Mouse (Mus musculus) CD8-positive naive resting alpha-beta T cell, adult 2 months (primary cell): ENCODE measurements around the gene Bcr.
A peak's percentile ranks its signal among the peaks of the same experiment; 100 is the strongest.

ENCODE experiments used
- DNase-seq, 2 experiments: peaks; one replicate each; pipeline ENCODE4 v3.0.0; 2022; ENCODE audit warnings: low read depth in 2 of 2, low spot score in 2 of 2

Bcr gene

GRCm38 (mm10) chr10:75176494-75176893 is 116.1 kb downstream of the Bcr start:
- DNase-seq = no peak

DNA sequence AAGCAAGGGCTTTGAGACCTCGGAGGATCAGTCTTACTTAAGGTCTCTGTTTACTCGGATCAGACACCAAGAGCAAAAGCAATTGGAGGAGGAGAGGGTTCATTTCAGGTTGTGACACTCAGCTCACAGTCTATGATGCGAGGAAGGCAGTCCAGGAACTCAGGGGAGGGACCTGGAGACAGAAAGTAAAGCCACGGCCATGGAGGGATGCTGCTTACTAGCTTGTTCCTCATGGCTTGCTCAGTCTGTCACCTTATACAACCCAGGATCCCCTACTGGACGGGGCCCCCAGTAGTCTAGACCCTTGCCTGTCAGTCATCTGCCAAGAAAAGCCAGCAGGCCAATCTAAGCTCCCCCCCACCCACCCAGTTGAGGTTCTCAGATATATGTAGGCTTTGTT is 118.5 kb downstream of the Bcr start:
- no peak for DNase-seq

DNA sequence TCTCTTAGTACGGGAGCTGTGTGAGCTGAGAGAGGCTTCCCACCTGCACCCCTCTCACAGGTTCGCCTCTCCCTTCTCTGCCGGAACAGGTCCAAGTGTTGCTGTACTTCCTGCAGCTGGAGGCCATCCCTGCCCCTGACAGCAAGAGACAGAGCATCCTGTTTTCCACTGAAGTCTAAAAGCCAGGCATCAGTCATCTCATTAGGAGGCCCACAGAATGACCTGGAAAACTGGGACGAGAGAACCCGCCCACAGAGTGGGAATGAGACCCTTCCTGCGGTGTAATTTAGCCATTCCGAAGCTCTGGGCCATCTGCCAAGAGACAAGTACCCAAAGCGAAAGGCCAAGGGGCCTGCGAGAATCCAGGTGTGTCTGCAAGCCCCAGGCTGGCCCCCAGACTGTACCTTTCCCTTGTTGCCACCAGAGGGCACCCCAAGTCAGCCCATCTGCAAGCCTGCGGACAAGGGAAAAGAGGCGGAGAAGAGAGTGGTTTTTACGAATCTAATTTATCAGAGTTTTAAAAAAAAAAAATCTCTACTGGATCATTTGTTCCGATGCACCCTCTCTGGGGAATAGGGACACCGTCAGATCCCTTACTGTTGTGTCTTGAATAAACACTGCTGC is 121.9 kb downstream of the Bcr start:
- peak; percentile 60 to 64 for DNase-seq

- DNase-seq = no peak
Measured at GRCm38 (mm10) chr10:75184826-75185225, 124.4 kb downstream of the Bcr start.

DNA sequence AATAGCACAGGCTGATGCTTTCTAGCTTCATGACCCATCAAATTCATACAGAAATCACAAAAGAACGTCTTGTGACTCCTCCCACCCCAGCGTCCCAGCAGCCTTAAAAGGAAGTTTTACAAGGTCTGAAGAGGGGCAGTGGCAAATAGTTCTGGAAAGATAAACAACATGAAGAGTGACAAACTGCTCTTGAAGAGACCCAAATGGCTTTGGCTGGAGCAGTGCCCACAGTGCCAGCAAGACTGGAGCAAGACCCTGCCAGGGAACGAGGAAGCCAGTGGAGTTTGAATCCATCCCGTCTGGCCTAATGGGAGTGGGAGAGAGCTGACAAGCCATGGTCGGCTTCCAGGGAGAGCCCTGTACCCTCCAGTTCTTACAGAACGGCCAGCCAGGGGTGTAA is 126.2 kb downstream of the Bcr start:
- no peak for DNase-seq

DNA sequence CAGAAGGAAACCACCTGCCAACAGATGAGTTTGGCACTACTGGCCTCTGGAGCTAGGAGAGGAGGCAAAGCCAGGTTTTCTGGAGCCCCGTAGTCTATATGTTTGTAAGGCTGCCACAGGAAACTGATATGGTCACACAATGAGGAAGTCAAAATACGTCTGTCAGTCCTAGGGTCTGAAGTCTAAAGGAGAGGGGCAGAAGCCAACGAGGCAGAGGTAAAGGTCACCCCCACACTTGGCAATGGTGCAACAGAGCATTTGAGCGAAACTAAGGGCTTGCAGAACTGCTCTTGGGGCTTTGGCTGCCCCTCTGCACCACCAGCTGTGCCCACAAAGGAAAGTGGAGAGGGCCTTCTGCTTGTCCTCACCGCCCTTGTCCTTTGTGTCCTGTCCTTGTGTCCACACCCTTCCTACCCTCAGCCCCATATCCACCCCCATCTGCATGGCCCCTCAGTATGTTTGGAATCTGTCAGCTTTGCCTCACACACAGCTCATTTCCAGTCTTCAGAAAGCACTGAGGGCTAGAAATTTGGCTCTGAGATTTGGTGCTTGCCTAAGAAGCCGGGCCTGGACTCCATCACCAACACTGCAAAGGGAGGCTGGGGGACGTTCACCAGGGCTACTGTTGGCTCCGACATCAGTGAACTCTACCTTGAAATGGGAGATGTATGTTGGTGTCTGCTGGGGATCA is 127.1 kb downstream of the Bcr start:
- no peak for DNase-seq

- DNase-seq = no peak
Measured at GRCm38 (mm10) chr10:75191647-75192046, 131.3 kb downstream of the Bcr start.

DNA sequence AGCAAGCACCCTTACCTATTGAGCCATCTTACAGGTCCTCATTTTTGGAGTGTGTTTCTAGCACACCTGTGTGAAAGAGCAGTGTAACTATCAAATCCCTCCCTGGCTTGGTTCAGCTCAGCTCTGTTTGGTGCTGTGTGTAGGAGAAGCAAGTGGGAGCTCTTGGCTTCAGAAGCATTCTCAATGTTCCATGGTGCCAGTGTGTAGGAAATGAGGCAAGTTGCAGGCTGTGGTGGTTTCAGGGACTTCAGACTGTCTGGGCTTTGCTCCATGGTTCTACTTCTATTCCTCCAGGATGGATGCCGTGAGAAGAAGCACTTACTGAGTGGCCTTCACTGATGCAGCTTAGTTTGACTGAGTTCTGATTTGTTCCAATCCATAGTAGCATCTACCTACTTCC is 137.4 kb downstream of the Bcr start:
- no peak for DNase-seq

- DNase-seq = no peak
Measured at GRCm38 (mm10) chr10:75200733-75201132, 140.3 kb downstream of the Bcr start.

DNA sequence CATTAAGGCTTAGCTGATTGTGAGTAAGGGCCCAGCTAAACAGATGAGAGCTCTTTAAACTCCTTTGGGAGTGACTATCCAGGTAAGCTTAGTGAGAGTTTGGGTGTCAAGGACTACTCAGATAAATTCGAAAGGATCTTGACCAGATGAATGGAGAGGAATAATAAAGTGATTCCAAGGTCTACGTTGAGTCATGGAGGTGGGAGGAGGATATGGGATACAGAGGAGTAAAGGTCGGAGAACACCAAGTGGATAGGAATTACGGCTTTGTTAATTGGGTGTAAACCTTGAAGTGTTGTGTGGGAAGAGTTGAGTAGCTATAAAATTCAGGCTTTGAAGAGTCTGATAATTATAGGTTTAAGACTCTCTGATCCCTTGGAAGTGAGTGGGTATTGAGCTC is 145.8 kb downstream of the Bcr start:
- DNase-seq = no peak

DNA sequence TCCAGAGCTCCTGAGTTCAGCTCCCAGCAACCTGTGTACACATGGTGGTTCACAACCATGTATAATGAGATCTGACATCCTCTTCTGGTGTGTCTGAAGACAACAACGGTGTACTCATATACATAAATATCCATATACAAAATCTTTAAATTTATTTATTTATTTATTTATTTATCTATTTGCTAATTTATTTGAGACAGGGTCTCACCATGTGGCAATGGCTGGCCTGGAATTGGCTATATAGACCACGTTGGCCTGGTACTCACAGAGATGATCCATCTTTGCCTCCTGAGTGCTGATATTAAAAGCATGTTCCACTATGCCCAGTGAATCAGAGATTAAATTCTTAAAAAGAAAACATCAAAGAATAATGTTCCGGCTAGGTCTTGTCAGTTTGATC is 150.4 kb downstream of the Bcr start:
- DNase-seq = no peak

DNA sequence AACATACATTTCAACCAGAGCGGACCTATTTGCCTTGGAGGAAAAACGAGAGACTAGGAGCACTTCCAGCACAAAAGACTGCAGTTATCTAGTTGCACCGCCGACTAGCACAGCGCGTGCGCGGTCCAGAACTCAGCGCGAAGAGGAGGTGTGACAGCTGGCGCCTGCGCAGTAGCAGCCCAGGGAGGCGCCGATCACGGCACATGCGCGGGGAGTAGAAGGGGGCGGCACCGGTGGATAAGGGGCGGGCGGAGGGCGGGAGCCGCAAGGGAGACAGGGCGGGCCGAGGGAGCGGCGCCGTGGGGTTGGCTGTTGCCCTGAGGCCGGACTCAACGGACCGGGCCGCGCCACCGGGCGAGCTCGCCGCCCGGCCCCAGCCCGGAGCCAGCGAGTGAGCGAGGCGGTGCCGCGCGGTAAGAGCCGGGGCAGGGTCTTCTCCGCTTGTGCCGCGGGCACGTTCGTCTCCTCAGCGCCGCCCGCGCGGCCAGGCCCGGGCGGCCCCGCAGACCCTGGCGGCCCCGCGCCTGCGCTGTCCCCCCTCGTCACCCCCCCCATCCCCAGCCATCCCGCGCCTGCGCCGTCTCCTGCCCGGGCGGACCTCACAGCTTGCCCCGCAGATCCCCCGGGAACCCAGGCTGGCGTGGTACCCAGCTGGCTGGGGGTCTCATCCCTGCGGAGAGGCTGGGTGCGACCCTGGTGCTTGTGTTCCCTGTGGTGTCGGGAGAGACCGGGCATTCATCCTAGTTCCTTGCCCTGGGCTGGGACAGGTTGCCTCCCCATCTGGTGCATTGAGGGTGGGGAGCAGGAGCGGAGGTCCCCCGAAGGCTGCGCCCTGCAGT is 151.6 kb downstream of the Bcr start, which contains the start of gene Specc1l:
TSS of gene Specc1l (plus strand) at position 267 of the 839 bp plus-strand sequence.
- peak; percentile 94 for DNase-seq

DNA sequence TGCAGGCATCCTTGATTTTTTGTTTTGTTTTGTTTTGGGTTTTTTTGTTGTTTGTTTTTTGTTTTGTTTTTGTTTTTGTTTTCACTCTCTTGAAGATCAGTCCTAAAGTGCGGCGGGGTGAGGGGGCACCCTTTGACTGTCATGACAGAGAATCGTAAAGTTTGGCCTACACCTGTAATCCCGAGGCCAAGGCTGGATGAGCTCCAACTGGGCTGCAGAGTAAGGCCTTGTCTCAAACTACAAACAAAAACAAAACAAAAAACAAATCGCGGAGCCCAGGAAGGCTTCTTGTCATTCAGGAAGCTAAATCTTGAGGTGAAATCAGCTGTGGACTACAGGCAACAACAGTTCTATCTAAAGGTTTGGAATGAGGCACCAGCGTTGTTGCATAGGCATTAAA is 152.6 kb downstream of the Bcr start:
- no peak for DNase-seq

DNA sequence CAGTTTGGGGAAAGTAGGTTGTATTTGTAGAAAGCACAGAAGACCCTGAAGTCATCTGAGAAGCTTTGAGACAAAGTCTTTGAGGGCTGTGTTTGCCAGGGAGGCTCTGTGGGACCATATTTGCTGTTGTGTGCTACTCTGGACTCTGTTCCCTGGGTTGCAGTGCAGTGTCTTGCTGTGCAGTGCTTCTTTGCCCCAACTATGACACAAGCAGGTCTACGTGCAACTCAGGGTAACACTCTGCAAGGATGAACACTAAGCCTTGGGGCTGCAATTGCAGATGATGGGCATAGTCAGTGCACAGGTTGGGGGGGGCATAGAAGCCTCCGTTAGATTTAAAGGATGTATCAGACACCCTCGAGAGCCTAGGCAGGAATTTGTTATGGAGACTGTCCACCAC is 160.3 kb downstream of the Bcr start:
- no peak for DNase-seq

DNA sequence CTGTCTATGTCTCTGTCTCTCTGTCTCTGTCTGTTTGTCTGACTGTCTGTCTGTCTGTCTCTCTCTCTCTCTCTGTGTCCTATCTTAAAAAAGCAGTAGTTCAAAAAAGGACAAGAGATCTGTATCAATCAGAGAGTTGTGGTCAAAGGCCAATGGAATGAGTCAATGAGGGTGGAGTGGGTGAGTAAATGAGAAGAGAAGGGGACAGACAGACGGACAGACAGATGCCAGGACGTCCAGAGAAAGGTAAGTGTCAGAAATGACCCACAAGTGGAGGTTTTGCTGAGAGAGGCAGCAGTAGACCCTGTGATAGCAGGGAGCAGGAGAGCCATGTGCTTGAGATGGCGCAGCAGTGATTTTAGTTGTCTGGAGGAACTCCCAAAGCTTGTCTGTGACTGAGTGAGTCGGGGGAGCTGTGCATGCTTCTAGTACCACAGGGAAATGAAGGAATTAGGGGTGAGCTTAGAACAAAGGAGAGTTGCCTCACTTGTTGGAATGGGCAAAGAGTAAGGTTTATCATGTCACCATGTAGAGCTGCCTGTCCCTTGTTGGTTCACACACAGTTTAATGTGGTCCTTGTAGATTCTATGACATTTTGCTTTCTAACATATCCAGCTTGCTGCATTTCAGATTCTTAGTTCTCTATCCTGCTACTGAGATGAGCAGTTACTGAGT is 161.7 kb downstream of the Bcr start:
- no peak for DNase-seq

- DNase-seq = no peak
Measured at GRCm38 (mm10) chr10:75222611-75222998, 162.2 kb downstream of the Bcr start.

GRCm38 (mm10) chr10:75224154-75224553 is 163.8 kb downstream of the Bcr start:
- no peak for DNase-seq

DNA sequence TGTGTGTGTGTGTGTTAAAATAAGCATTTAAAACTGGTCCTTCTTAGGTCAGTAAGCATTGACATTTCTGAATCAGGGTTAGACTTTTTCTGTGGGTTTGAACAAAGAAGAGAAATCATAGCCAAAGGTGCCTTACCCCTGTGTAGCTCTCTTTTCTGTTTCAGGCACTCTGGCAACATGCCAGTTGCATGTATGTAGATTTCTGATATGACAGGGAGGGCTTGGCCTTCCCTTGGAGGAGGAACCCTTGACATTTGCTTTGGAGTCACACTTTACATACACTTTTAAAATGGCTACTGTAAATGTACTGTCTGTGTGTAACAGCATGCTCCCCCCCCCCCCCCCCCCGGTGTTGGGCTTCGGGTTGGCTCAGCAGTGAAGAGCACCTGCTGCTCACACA is 164.2 kb downstream of the Bcr start:
- DNase-seq = no peak

DNA sequence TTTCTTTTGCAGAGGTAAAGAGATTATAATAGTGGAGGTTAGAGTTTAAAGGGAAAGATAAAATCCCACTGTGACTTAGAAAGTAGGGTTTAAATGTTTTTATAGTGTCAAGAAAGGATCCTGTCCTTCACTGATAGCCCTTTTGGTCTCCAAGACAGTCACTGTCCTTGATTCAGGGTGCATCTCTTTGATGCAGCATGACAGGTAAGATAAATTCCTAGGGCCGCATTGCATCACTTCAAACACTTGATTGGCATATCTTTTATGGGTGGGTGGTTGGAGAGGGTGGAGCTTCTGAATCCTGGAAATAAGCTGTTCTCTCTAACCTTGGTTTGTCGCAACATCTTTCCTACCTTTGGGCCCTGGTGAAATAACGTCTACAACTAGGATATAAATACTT is 167.0 kb downstream of the Bcr start:
- no peak for DNase-seq

DNA sequence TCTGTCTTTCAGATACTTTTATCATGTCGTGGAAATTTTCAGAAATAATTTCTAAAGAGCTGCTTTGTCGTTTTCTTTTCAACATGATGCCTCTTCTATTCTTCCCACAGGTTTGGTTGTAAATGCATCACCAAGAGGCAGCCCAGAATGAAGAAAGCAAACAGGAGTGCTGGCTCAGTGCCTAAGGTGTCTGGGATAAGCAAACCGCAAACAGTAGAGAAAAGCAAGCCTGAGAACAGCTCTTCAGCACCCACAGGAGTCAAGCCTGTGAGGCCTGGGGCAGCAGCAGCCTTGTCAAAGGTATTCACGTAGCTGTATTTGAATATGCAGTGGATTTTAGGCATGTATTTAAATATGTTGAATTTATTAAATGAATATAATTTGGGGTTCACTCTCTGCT is 170.2 kb downstream of the Bcr start:
- DNase-seq = no peak

- no peak for DNase-seq
Measured at GRCm38 (mm10) chr10:75231876-75232275, 171.5 kb downstream of the Bcr start.
